Mouse (Mus musculus) central nervous system, embryonic 11.5 days (tissue): ENCODE data around the gene Ston1. TPM values are rescaled to one million over a fixed set of nuclear protein-coding genes. Genes with fewer than 3 reads are reported as not detected.

Experiments
- polyA plus RNA-seq: library from polyadenylated mRNA; depleted of rRNA; stranded (reverse); fragments of >200 nt; gene quantifications from 2 replicates; pipeline ENCODE4 v1.2.3, GENCODE M21; 2012; rRNA removed

The Ston1 gene
- polyA plus RNA-seq, result 10.5 and 17.3 TPM in 2 replicates

GRCm38 (mm10) chr17:88597222-88598055, at the start of gene Ston1:
Gene Ston1, plus strand, starts transcription at chr17:88597684.

GRCm38 (mm10) chr17:88668452-88668851, 71.0 kb downstream of the Ston1 start, which contains the start of gene Gtf2a1l:
Gene Gtf2a1l, plus strand, starts transcription at chr17:88668660.

Other genes with a start within 250 kb of the Ston1 start
- 7.9 and 9.3 TPM in 2 replicates for gene Foxn2, start 157.0 kb upstream of the Ston1 start, polyA plus RNA-seq
- gene Ppp1r21, start 67.6 kb upstream of the Ston1 start, polyA plus RNA-seq, result 41.3 and 49.7 TPM in 2 replicates
- gene Gtf2a1l, start 71.0 kb downstream of the Ston1 start, polyA plus RNA-seq, result 0.10 and 0.11 TPM in 2 replicates
- gene Lhcgr, start 194.3 kb downstream of the Ston1 start, polyA plus RNA-seq, result 0.06 and 0.15 TPM in 2 replicates